Mouse (Mus musculus) liver, embryonic 14 days (tissue): Measurements from ENCODE around the gene Phyh. TPM values are rescaled to one million over a fixed set of nuclear protein-coding genes. Genes with fewer than 3 reads are reported as not detected.

Experiments used
- polyA plus RNA-seq: library from polyadenylated mRNA; depleted of rRNA; stranded (reverse); fragments of >200 nt; gene quantifications from 2 replicates; pipeline ENCODE4 v1.2.3, GENCODE M21; 2012; rRNA removed

Gene Phyh
- 33.1 and 44.3 TPM in 2 replicates for polyA plus RNA-seq

DNA sequence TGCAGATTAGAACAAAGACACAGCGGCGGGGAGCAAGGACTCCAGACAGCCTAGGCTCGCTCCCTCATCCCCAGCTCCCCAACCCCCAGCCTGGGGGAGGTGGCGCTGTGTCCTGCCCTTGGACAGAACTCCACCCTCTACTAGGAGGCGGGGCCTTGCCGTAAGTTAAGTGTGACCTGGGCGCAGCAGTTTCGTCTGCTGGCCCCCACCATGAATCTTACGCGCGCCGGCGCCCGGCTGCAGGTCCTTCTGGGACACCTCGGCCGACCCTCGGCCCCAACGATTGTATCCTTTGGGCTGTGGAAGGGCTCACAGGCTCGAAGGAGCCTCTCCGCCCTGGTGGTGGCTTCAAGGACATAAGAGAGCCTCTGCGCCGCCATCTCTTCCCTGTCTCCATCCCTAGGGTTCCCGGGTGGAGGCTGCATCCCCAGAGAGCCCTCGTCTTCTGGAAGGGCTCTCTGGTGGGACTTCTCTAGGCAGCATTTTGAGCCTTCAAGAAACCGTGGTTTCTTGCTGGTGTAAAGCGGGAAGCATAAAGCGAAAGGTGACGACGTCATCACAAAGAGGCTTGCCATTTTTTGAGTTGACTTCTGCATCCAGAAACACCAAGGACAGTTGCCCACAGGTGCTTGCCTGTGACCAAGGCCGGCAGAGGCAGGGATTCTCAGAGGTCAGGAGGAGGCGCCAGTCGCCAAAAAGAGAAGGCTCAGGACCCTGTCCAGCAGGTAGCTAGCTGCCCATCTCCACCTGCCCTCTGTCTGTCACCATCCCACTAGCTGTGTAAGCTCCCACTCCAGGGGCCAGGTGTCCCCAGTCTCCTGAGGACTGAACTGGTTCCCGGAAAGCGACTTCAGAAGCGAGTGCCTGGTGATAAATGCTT is at the start of gene Phyh:
Phyh (plus strand) TSS at position 160 of the 880 bp plus-strand sequence.

DNA sequence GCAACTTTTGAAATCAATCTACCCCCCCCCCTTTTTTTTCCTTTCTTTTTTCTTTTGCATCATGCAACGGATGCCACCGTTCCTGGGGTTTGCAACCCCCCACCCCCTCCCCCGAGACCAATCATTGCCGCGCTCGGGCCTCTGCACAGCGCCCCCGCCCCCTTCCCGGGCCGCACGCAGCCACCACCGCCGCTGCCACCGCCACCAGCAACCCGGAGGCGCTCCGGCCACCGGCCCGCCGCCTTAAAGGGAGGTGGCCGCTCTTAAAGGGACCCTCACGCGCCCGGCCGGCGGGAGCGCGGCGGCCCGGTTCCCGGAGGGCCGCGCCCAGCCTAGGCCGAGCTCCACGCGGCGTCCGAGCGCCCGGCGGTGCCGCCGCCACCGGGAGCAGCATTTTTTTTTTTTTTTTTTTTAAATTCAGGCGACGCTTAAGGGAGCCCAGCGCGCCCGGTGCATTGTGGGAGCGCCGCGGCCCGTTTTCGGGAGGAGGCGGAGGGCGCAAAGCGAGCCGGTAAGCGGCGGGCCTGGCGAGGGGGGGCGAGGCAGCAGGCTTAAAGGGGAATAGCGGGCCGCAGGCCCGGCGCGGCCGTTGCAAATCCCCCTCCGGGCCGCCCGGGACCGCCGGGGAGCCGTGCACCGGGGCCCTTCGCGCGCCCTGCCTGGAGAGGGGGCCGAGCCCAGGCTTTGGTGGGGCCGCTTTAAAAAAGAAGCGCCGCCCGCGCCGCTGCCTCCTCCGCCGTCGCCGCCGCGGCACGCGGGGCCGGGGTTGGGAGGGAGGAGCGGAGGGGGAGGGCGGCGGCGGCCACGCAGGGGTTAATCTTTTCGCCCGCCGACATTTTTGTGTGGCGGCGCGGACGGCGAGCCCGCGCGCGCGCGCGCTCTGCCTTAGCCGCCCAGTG is 37.2 kb upstream of the Phyh start, which contains the start of gene Sephs1:
Sephs1 (plus strand) TSS at position 215 of the 899 bp plus-strand sequence.

DNA sequence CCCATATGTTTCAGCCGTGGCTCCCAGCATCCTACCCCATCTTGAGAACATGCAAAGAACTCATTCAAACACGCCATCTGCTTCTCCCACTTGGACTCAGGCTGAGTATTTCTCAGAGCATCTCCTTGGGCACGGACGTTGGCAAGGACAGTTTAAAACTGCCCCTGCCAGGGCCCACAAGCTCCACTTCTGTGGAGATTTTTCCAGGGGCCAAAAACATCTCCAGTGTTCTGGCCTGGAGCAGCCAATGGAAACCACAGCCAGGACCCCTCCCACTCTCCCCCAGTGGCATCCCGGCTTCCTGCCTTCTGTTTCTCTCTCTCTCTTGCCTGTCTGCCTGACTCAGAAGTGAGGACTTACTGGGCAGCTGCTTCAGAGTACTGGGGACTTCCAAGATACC is 57.0 kb downstream of the Phyh start, which contains the start of gene Ucma:
Ucma (plus strand) TSS at position 316 of the 400 bp plus-strand sequence.

Other genes starting within 250 kb of the Phyh start
- 0.80 and 1.2 TPM in 2 replicates for gene Bend7, start 201.2 kb upstream of the Phyh start, polyA plus RNA-seq
- 15.4 and 18.4 TPM in 2 replicates for gene Sephs1, start 37.5 kb upstream of the Phyh start, polyA plus RNA-seq
- not detected in 2 replicates for gene Ucma, start 57.1 kb downstream of the Phyh start, polyA plus RNA-seq
- gene Mcm10, start 93.8 kb downstream of the Phyh start, polyA plus RNA-seq, result 32.6 and 35.5 TPM in 2 replicates
- 6.1 and 7.3 TPM in 2 replicates for gene Optn, start 145.0 kb downstream of the Phyh start, polyA plus RNA-seq
- gene Ccdc3, start 218.8 kb downstream of the Phyh start, polyA plus RNA-seq, result 2.5 and 2.9 TPM in 2 replicates